Mouse (Mus musculus) erythroid progenitor cell, adult 5-6 weeks (primary cell): ENCODE results near the gene Trmt11. TPM values are rescaled to one million over a fixed set of nuclear protein-coding genes. Genes with fewer than 3 reads are reported as not detected.
A peak's percentile ranks its signal among the peaks of the same experiment; 100 is the strongest.
"Not testable (repeated sequence)": the region's sequence is repeated elsewhere in the genome, so short reads cannot be mapped to it uniquely, and the experiment has no call there.

Experiments used
- ATAC-seq: replicated peaks from 2 replicates; pipeline ENCODE4 v1.8.0; 2016; ENCODE audit warnings: moderate number of reproducible peaks, mild to moderate bottlenecking, moderate TSS enrichment, inconsistent platforms; ENCODE audit not compliant: poor library complexity, low FRiP score, severe bottlenecking
- total RNA-seq, 2 experiments: library from RNA; stranded (forward) in 1 of 2; stranded (reverse) in 1 of 2; fragments of 150-400 nt in 1 of 2; fragments of 186-747, 209-891 nt in 1 of 2; gene quantifications; 2 replicates each; pipeline versions ENCODE4 v1.2.3 to v1.2.4; 2015 to 2017; ENCODE audit warnings: low replicate concordance in 2 of 2

The Trmt11 gene
- total RNA-seq, 2 experiments from 2014 or later = 9.6 to 11.4 TPM

GRCm38 (mm10) chr10:30577670-30578280 lies 22.8 kb downstream of the Trmt11 start:
- ATAC-seq = peak; percentile 79; the same call in 1 of the 2 replicates

- ATAC-seq = no peak
Observed at GRCm38 (mm10) chr10:30566364-30566763, 34.2 kb downstream of the Trmt11 start.

GRCm38 (mm10) chr10:30564651-30565050 lies 35.9 kb downstream of the Trmt11 start:
- ATAC-seq = no peak

- no peak for ATAC-seq
Observed at GRCm38 (mm10) chr10:30555686-30556578, 44.6 kb downstream of the Trmt11 start.

GRCm38 (mm10) chr10:30552377-30552776 lies 48.2 kb downstream of the Trmt11 start:
- no peak for ATAC-seq

- ATAC-seq = no peak
Observed at GRCm38 (mm10) chr10:30549974-30550373, 50.6 kb downstream of the Trmt11 start.

- ATAC-seq = no peak
Observed at GRCm38 (mm10) chr10:30538538-30538815, 62.1 kb downstream of the Trmt11 start.

- no peak for ATAC-seq
Observed at GRCm38 (mm10) chr10:30537734-30538537, 62.6 kb downstream of the Trmt11 start.

GRCm38 (mm10) chr10:30535930-30536329 lies 64.6 kb downstream of the Trmt11 start:
- ATAC-seq = not testable (repeated sequence)

- no peak for ATAC-seq
Observed at GRCm38 (mm10) chr10:30527122-30527521, 73.4 kb downstream of the Trmt11 start.

GRCm38 (mm10) chr10:30521727-30522126 lies 78.8 kb downstream of the Trmt11 start:
- ATAC-seq = no peak

- no peak for ATAC-seq
Observed at GRCm38 (mm10) chr10:30519143-30519542, 81.4 kb downstream of the Trmt11 start.

- ATAC-seq = no peak
Observed at GRCm38 (mm10) chr10:30517224-30517623, 83.3 kb downstream of the Trmt11 start.

- ATAC-seq = no peak
Observed at GRCm38 (mm10) chr10:30516771-30517170, 83.8 kb downstream of the Trmt11 start.

GRCm38 (mm10) chr10:30504736-30505135 lies 95.8 kb downstream of the Trmt11 start:
- ATAC-seq = no peak

GRCm38 (mm10) chr10:30503168-30503567 lies 97.4 kb downstream of the Trmt11 start:
- ATAC-seq = no peak

GRCm38 (mm10) chr10:30502718-30503117 lies 97.8 kb downstream of the Trmt11 start:
- ATAC-seq = no peak

GRCm38 (mm10) chr10:30498223-30498622 lies 102.3 kb downstream of the Trmt11 start:
- ATAC-seq = not testable (repeated sequence)
